Mouse (Mus musculus) spleen, adult 2 months (tissue): ENCODE data around the gene Derl2.

ENCODE experiments used
- CTCF ChIP-seq: fragments of 200-500 bp; IDR thresholded peaks from 2 replicates; pipeline ENCODE4 v1.5.1; 2011; ENCODE audit warnings: mild to moderate bottlenecking, inconsistent platforms; ENCODE audit not compliant: insufficient read depth, insufficient read length, insufficient replicate concordance; ENCODE audit errors: extremely low read depth
- POLR2A ChIP-seq: fragments of 200-500 bp; IDR thresholded peaks from 2 replicates; pipeline ENCODE4 v1.6.1; 2011; ENCODE audit warnings: low read depth, low read length, inconsistent platforms

GRCm38 (mm10) chr11:71001167-71001566, 18.5 kb downstream of the Derl2 start:
- TF ChIP-seq POLR2A (no peak), CTCF (no peak)
